Mouse (Mus musculus): ENCODE measurements around the gene Med28.

Gene Med28

DNA sequence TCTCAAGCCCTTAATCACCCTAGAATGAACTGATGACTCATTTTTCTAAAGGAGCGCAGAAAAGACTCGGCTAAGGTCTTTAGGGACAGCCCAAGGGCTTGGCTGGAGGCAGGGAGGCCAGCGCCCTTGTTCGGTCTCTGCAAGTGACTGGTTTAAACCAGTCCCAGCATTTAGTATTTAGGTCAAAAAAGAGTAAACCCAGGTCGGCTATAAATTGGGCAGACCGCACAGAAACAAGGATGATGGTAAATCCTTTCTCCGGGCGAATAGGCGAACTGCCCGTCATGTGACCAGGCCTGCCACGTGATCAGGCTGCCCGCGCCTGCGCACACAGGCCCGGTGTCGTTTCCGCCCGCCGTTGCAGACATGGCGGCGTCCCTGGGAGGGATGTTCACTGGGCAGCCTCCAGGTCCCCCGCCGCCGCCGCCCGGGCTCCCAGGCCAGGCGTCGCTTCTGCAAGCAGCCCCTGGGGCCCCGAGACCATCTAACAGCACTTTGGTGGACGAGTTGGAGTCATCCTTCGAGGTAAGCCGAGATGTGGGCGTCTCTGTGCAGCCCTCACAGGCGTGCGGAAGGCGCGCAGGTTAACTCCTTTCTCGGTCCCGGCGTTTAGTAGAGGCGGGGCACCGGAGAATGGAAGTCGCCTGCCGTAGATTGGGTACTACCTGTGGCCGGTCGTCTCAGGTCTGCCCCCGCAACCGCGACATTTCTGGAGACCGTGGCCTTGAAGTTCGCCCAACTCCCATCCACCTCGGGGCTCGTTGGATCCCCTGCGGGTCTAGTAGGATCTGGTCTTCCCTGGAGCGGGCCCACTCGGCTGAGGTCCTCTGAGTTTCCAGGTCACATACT lies at the start of gene Med28:
Gene Med28, plus strand, starts transcription at position 270 of the 849 bp plus-strand sequence.
- peak; percentile 64 for DNase-seq (ENCODE audit: extremely low spot score, low read depth, low spot score)

- no peak for DNase-seq (ENCODE audit: extremely low spot score, low read depth, low spot score)
Measured at GRCm38 (mm10) chr5:45472880-45473450, 47.1 kb upstream of the Med28 start.

DNA sequence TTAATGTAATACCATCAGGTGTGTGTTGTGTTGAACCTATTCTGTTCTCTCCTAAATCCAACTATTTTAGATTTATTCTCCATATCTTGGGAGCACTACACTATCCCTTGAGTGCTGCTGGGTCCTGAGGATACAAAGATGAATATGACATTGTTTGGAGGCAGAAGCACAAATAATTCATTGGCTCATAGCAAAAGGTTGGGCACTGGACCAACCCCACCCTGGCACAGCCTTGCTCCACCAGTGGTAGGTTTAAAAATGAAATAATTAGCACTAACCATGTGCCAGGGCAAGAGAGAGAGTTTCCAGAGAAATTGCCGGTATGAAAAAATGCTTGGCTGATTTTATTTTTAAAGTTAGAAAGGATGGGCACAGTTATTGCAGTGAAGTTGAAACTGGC lies 46.5 kb upstream of the Med28 start:
- no peak for DNase-seq (ENCODE audit: extremely low spot score, low read depth, low spot score)

- DNase-seq (ENCODE audit: extremely low spot score, low read depth, low spot score) = no peak
Measured at GRCm38 (mm10) chr5:45474215-45474614, 45.8 kb upstream of the Med28 start.

DNA sequence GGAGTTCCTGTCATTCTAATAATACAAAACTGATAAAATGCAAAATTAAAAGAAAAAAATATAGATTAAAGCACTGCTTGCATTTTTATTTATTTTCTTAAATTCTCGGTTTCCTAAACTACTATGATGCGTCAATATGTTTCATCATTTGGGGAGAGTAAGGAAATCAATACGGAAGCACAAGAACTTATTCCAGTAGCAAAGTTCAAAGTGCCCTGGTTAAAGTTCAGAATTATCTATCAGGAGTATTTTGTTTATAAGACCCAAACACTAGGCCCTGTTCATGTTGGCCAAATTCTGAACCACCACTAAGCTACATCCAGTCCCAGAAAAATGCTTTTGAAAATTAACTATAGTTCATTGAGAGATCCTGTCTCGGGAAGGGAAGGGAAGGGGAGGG lies 45.3 kb upstream of the Med28 start:
- DNase-seq (ENCODE audit: extremely low spot score, low read depth, low spot score) = no peak

DNA sequence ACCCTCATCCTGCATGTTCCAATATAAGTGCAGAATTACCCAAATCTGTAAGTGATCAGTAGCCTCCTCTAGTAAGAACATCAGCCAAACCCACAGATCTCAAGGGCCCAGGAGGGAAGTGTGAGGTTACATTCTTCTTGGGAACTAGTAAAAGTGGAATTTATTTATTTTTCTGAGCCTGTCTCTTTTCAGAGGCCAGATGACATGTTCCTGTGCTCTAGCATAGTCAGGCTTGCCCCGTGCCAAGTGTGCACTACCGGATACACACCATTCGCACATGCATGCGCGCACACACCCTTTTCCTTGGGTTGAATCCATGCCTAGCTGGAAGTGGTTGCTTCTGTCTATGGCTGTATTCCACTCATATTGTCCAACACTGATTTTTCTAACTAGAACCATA lies 44.3 kb upstream of the Med28 start:
- DNase-seq (ENCODE audit: extremely low spot score, low read depth, low spot score) = no peak

- DNase-seq (ENCODE audit: extremely low spot score, low read depth, low spot score) = no peak
Measured at GRCm38 (mm10) chr5:45476288-45476687, 43.7 kb upstream of the Med28 start.

DNA sequence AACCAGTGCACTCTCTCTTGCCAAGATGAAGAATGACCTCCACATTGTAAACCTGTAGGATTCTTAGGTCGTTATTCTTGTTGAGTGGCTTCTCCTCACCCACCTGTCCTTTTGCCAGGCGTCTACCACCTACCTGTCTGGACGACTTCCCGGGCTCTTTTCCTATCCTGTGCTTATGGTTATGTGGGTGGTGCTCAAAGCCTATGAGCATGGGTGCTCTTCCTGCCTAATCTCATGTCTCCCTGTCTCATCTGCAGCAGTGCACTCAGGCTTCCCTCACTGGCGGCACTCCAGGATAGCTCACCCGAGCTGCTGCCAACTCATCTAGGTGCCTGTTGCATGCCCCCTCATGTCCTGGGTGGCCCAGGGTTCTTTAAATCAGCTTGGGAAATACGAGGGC lies 42.4 kb upstream of the Med28 start:
- no peak for DNase-seq (ENCODE audit: extremely low spot score, low read depth, low spot score)

GRCm38 (mm10) chr5:45480066-45480465 lies 40.0 kb upstream of the Med28 start:
- no peak for DNase-seq (ENCODE audit: extremely low spot score, low read depth, low spot score)

GRCm38 (mm10) chr5:45481125-45481524 lies 38.9 kb upstream of the Med28 start:
- no peak for DNase-seq (ENCODE audit: extremely low spot score, low read depth, low spot score)

GRCm38 (mm10) chr5:45482607-45483006 lies 37.4 kb upstream of the Med28 start:
- DNase-seq (ENCODE audit: extremely low spot score, low read depth, low spot score) = no peak

DNA sequence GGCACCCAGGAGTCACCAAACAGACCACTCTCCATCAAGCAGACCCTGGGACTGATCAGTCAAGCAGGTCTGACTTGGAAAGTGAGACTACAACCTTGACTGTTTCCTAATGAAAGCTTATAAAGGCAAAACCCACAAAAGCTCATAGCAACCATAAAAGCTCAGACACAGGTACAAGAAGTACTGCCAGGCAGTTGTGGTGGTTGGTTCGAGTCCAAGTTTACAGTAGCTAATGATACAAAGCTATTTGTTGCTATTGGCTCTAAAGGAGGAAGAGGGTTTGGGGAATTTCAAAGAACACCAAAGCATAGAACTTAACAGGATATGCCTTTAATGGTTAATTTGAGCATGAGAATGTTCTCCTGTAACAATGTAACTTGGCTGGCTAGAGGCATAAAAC lies 36.4 kb upstream of the Med28 start:
- DNase-seq (ENCODE audit: extremely low spot score, low read depth, low spot score) = no peak

DNA sequence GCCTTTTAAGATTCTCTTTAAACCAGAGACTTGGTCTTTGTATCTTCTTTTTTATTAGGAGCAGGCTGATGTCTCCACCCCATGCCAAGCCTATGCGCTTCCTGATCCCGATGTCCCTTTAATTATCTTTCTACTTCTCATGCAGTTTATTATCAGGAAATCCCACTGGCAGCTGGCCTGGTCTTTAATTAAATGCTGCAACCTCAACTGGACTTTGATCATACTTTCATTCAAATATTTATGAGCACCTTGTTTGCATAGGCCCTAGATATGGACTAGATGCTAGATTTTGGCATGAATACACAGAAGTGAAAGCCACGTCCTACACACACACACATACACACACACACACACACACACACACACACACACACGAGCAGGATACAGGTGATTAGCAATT lies 28.3 kb upstream of the Med28 start:
- no peak for DNase-seq (ENCODE audit: extremely low spot score, low read depth, low spot score)

- peak; percentile 80 for DNase-seq (ENCODE audit: extremely low spot score, low read depth, low spot score)
Measured at GRCm38 (mm10) chr5:45493191-45494092, 26.6 kb upstream of the Med28 start, which contains the start of gene Lap3. Gene Lap3, plus strand, starts transcription at chr5:45493374.

GRCm38 (mm10) chr5:45494093-45494755 lies 25.8 kb upstream of the Med28 start:
- DNase-seq (ENCODE audit: extremely low spot score, low read depth, low spot score) = peak; percentile 2

GRCm38 (mm10) chr5:45495429-45495975 lies 24.5 kb upstream of the Med28 start:
- DNase-seq (ENCODE audit: extremely low spot score, low read depth, low spot score) = no peak

DNA sequence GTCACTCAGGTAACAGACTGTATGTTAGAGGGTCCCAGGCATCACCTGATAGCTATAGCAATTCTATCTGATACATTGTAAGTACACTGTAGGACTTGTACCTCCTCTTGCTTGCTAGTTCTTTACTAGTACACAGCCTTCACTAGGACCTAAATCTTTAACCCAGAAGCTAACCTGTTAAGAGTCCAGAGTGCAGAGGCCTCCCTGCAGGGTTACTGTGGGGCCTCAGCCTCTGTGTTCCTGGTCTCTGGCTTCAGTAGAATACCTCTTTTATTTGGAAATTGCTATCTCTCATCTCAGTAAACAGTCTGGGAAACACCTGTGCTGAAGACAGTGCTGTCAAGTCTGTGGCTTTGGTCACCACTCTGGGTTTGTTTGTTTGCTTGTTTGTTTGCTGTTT lies 24.0 kb upstream of the Med28 start:
- no peak for DNase-seq (ENCODE audit: extremely low spot score, low read depth, low spot score)

DNA sequence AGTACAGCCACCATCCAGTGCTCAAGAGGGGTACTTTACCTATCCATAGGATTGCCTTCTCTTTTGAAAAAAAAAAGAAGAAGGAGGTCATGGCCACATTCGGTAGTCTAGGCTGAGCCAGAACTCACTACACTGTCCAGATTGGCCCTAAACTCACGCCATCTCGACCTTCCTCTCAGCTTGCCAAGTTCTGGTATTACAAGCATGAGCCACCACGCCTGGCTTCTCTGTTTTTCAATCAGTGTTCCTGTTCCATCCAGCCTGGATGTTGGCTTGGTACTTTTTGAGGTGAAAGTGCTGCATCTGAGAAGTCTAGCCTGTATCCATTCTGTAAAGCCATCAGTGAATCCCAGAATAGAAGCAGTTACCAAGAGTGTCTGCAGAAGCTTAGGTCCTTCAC lies 23.6 kb upstream of the Med28 start:
- no peak for DNase-seq (ENCODE audit: extremely low spot score, low read depth, low spot score)

- no peak for DNase-seq (ENCODE audit: extremely low spot score, low read depth, low spot score)
Measured at GRCm38 (mm10) chr5:45496930-45497550, 23.0 kb upstream of the Med28 start.

DNA sequence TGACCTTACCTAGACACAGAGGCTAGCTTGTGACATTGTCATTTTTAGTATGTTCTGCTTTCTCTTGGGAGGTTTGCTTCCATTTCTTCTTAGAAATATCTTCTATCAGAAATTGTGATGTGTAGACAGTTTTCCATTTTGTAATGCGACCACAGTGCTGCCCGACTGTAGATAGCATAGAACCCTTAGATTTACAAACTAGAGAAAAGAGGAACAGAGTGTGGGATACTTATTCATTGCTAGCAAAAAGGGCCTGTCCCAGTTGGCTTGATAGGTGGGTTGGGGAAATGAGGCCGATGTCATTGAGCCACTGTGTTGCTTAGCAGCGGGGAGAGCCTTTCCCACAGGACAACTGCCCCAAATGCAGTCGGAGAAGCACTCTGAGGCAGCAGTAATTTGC lies 22.5 kb upstream of the Med28 start:
- no peak for DNase-seq (ENCODE audit: extremely low spot score, low read depth, low spot score)

Data from hindlimb bud, embryonic 11.5 days (tissue).